Mouse (Mus musculus) forebrain, embryonic 10.5 days (tissue): Measurements from ENCODE around the gene Tctex1d2. TPM values are rescaled to one million over a fixed set of nuclear protein-coding genes. Genes with fewer than 3 reads are reported as not detected.

Experiments used
- polyA plus RNA-seq: library from polyadenylated mRNA; unstranded; fragments of >200 nt; fragmentation: Nextera tagmentation; extraction: Ambion mirVana; gene quantifications from 2 replicates; pipeline ENCODE4 v1.2.1, GENCODE M21; 2016

Tctex1d2 gene
- polyA plus RNA-seq, 1 experiment from 2014 or later, result 39.2 TPM

Other genes starting within 250 kb of the Tctex1d2 start
- gene Bex6, start 239.9 kb upstream of the Tctex1d2 start, polyA plus RNA-seq, result 0.62 TPM in 1 of 2 replicates, not detected in the other
- gene Fbxo45, start 172.5 kb upstream of the Tctex1d2 start, polyA plus RNA-seq, result 8.3 and 9.8 TPM in 2 replicates
- 18.0 and 19.9 TPM in 2 replicates for gene Wdr53, start 172.5 kb upstream of the Tctex1d2 start, polyA plus RNA-seq
- 0.10 TPM in 1 of 2 replicates, not detected in the other for gene Smco1, start 148.2 kb upstream of the Tctex1d2 start, polyA plus RNA-seq
- gene Rnf168, start 142.2 kb upstream of the Tctex1d2 start, polyA plus RNA-seq, result 33.3 and 33.9 TPM in 2 replicates
- 25.0 and 25.3 TPM in 2 replicates for gene Ubxn7, start 87.4 kb upstream of the Tctex1d2 start, polyA plus RNA-seq
- gene Tm4sf19, start 19.2 kb upstream of the Tctex1d2 start, polyA plus RNA-seq, result not detected in 2 replicates
- 41.7 and 41.9 TPM in 2 replicates for gene Pcyt1a, start 11.2 kb downstream of the Tctex1d2 start, polyA plus RNA-seq
- gene Slc51a, start 68.2 kb downstream of the Tctex1d2 start, polyA plus RNA-seq, result 0.28 and 0.37 TPM in 2 replicates
- gene Zdhhc19, start 76.6 kb downstream of the Tctex1d2 start, polyA plus RNA-seq, result not detected in 2 replicates
- 71.3 and 72.0 TPM in 2 replicates for gene Tfrc, start 189.2 kb downstream of the Tctex1d2 start, polyA plus RNA-seq
- gene Tnk2, start 224.2 kb downstream of the Tctex1d2 start, polyA plus RNA-seq, result 10.1 and 11.0 TPM in 2 replicates